Mouse (Mus musculus) ES-E14 (cell line): ENCODE results near the gene Fosl2. TPM values are rescaled to one million over a fixed set of nuclear protein-coding genes. Genes with fewer than 3 reads are reported as not detected.

Source experiments
- DNase-seq: peaks from one replicate; pipeline ENCODE4 v3.0.0-alpha.2; 2013; ENCODE audit warnings: low read depth, low spot score
- H3K27ac ChIP-seq: 2 replicates; pipeline ENCODE4 v1.5.1; 2012; ENCODE audit warnings: low read depth, mild to moderate bottlenecking, low read length, moderate library complexity, mixed read lengths; ENCODE audit not compliant: poor library complexity, insufficient read depth, severe bottlenecking
- H3K36me3 ChIP-seq: 2 replicates; pipeline ENCODE4 v1.6.1; 2012; ENCODE audit warnings: mild to moderate bottlenecking, low read length, moderate library complexity, mixed read lengths; ENCODE audit not compliant: control insufficient read depth, poor library complexity, insufficient read depth, severe bottlenecking
- H3K4me1 ChIP-seq, 2 experiments: fragments of 150-350 bp in 1 of 2; sonication (generic) in 1 of 2; 2 replicates each; pipeline ENCODE4 v1.6.1; 2012; ENCODE audit warnings: low read length in 2 of 2, mild to moderate bottlenecking in 1 of 2, mixed read lengths in 1 of 2; ENCODE audit not compliant: control insufficient read depth in 2 of 2, insufficient read depth in 2 of 2, poor library complexity in 1 of 2
- H3K4me3 ChIP-seq, 2 experiments: fragments of 150-350 bp in 1 of 2; sonication (generic) in 1 of 2; 2 replicates each; pipeline ENCODE4 v1.5.1; 2012; ENCODE audit warnings: low read length in 2 of 2, low read depth in 1 of 2, mild to moderate bottlenecking in 1 of 2, mixed read lengths in 1 of 2; ENCODE audit not compliant: insufficient read depth in 1 of 2, poor library complexity in 1 of 2, severe bottlenecking in 1 of 2
- H3K9ac ChIP-seq: 2 replicates; pipeline ENCODE4 v1.6.1; 2012; ENCODE audit warnings: low read depth, mild to moderate bottlenecking, low read length, mixed read lengths; ENCODE audit not compliant: poor library complexity, insufficient read depth, severe bottlenecking
- H3K9me3 ChIP-seq: fragments of 150-350 bp; sonication (generic); 2 replicates; pipeline ENCODE4 v1.6.1; 2012; ENCODE audit warnings: low read depth, mild to moderate bottlenecking, low read length; ENCODE audit not compliant: control insufficient read depth, insufficient read depth
- CHD2 ChIP-seq: IDR thresholded peaks from 2 replicates; pipeline ENCODE4 v1.6.1; 2014; ENCODE audit warnings: mild to moderate bottlenecking, low read depth, low read length, inconsistent platforms
- HCFC1 ChIP-seq: IDR thresholded peaks from 2 replicates; pipeline ENCODE4 v1.6.1; 2012; ENCODE audit warnings: low read length, inconsistent platforms, borderline replicate concordance; ENCODE audit not compliant: insufficient read depth
- MAFK ChIP-seq: IDR thresholded peaks from 2 replicates; pipeline ENCODE4 v1.6.1; 2014; ENCODE audit warnings: mild to moderate bottlenecking, low read depth, low read length, inconsistent platforms; ENCODE audit not compliant: insufficient read depth
- ZC3H11A ChIP-seq: IDR thresholded peaks from 2 replicates; pipeline ENCODE4 v1.6.1; 2012; ENCODE audit warnings: low read depth, mild to moderate bottlenecking, inconsistent platforms, low read length, borderline replicate concordance
- ZNF384 ChIP-seq: IDR thresholded peaks from 2 replicates; pipeline ENCODE4 v1.6.1; 2012; ENCODE audit warnings: low read depth, low read length, inconsistent platforms
- in situ Hi-C, 2 experiments: fragments of 600-800 bp; cut with MboI; formaldehyde crosslinking; loops; one replicate each; pipeline ENCODE4 v1.15.1; 2025; ENCODE audit warnings: low sequenced_read_pairs in 2 of 2, inconsistent platforms in 1 of 2; ENCODE audit not compliant: unreplicated experiment in 2 of 2
- total RNA-seq: library from RNA; depleted of rRNA; stranded (reverse); fragments of 300-350 nt; gene quantifications from 2 replicates; pipeline ENCODE4 v1.2.3, GENCODE M21; 2012

The Fosl2 gene
- total RNA-seq, 1 experiment, result 15.0 TPM

GRCm38 (mm10) chr5:32148593-32148992 lies 13.0 kb downstream of the Fosl2 start:
- peaks cover 0 to 3% of the 10 kb centered on the region in 2 experiments; a peak in 2 of 4 replicates for H3K4me1 ChIP-seq
- in situ Hi-C loops, result no loop called here
- no peaks in the 10 kb centered on the region for H3K36me3 ChIP-seq
- DNase-seq, result no peak
- H3K9ac ChIP-seq, result no peak overlapping the region
- no peak overlapping the region for H3K27ac ChIP-seq
- no peaks in the 10 kb centered on the region for H3K9me3 ChIP-seq
- H3K4me3 ChIP-seq, result no peak overlapping the region
- TF ChIP-seq ZNF384, result no peak

GRCm38 (mm10) chr5:32151244-32151643 lies 15.6 kb downstream of the Fosl2 start:
- no peaks in the 10 kb centered on the region for H3K36me3 ChIP-seq
- H3K4me1 ChIP-seq, result peaks cover 0 to 3% of the 10 kb centered on the region in 2 experiments; a peak in 2 of 4 replicates
- H3K9ac ChIP-seq, result no peak overlapping the region
- H3K9me3 ChIP-seq, result no peaks in the 10 kb centered on the region
- in situ Hi-C loops, result no loop called here
- H3K4me3 ChIP-seq, result no peak overlapping the region
- no peak overlapping the region for H3K27ac ChIP-seq
- TF ChIP-seq ZC3H11A, result no peak
- TF ChIP-seq MAFK, result no peak
- TF ChIP-seq HCFC1, result no peak
- no peak for TF ChIP-seq ZNF384
- no peak for TF ChIP-seq CHD2
- DNase-seq, result no peak

DNA sequence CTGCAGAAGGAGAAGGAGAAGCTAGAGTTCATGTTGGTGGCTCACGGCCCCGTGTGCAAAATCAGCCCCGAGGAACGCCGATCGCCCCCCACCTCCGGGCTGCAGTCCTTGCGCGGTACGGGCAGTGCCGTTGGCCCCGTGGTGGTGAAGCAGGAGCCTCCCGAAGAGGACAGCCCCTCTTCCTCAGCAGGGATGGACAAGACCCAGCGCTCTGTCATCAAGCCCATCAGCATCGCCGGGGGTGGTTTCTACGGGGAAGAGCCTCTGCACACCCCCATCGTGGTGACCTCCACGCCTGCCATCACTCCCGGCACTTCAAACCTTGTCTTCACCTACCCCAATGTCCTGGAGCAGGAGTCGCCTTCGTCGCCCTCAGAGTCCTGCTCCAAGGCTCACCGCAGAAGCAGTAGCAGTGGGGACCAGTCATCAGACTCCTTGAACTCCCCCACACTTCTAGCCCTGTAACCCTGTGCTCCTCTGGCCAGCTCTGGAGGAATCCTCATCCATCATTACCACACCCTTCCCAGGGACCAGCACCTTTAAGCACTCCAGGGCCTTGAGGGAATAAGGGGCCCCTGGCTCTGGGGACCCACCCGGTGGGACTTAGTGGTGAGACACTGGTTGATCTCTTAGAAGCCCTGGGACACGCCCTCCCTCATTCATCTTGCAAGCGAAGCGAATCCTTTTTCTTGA lies 17.3 kb downstream of the Fosl2 start:
- Histone ChIP-seq H3K4me1 (peaks cover 0 to 3% of the 10 kb centered on the region in 2 experiments; a peak in 2 of 4 replicates), H3K36me3 (no peaks in the 10 kb centered on the region), H3K9me3 (no peaks in the 10 kb centered on the region), H3K4me3 (no peak overlapping the region), H3K27ac (no peak overlapping the region), H3K9ac (no peak overlapping the region)
- TF ChIP-seq ZNF384 (no peak), CHD2 (no peak), HCFC1 (no peak), MAFK (no peak), ZC3H11A (no peak)
- in situ Hi-C loops, result no loop called here
- no peak for DNase-seq

- H3K27ac ChIP-seq, result no peak overlapping the region
These were observed 17.8 kb downstream of the Fosl2 start for GRCm38 (mm10) chr5:32153418-32153740.

DNA sequence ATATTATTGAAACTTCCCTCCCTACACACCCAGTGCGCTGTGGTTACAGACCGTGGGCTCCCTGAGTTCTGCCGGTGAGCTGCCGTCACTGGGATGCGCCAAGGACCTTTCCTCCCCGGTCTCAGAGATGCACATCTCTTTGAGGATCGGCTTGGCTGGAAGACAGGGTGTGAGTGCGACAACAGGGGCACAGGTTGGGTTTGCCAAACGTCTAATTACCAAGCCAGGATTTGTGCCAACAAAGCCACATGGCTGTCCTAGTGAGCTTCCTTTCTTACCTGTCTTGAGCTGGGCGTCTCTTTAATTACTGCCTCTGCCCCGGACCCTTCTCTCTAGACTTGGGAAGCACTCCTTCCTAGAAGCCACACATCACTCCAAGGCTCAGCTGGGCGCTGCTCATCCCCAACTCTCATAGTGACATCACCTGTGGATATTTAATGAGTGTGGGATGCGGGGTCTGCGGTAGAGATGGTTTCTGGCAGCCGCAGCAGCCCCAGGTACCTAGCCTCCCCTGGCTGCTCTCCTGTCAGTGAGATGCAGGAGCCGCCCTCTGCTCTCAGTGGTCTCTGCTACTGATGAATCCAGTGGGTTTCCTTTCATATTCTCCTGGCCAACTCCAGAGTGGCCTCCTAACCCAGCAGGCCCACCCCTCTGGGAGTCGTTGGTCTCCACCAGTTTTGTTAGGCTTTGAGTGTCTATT lies 18.3 kb downstream of the Fosl2 start:
- H3K4me3 ChIP-seq, result no peak overlapping the region
- no peak overlapping the region for H3K9ac ChIP-seq

More at GRCm38 (mm10) chr5:32153418-32153740, 17.8 kb downstream of the Fosl2 start:
- H3K4me1 ChIP-seq, result peaks cover 0 to 3% of the 10 kb centered on the region in 2 experiments; a peak in 2 of 4 replicates
- no peaks in the 10 kb centered on the region for H3K9me3 ChIP-seq
- H3K36me3 ChIP-seq, result no peaks in the 10 kb centered on the region
- in situ Hi-C loops, result no loop called here
- no peak for DNase-seq
- TF ChIP-seq HCFC1, result no peak
- TF ChIP-seq CHD2, result no peak
- TF ChIP-seq ZNF384, result no peak
- no peak for TF ChIP-seq MAFK
- no peak overlapping the region for H3K9ac ChIP-seq
- no peak overlapping the region for H3K4me3 ChIP-seq

More for the DNA sequence above, 18.3 kb downstream of the Fosl2 start:
- Histone ChIP-seq H3K36me3 (no peaks in the 10 kb centered on the region), H3K9me3 (no peaks in the 10 kb centered on the region), H3K4me1 (peaks cover 0 to 3% of the 10 kb centered on the region in 2 experiments; a peak in 2 of 4 replicates), H3K27ac (no peak overlapping the region)
- DNase-seq, result no peak
- in situ Hi-C loops, result no loop called here
- TF ChIP-seq MAFK (no peak), ZNF384 (no peak), HCFC1 (no peak), ZC3H11A (no peak), CHD2 (no peak)
